17 mouse cellular contexts compared by ENCODE assay signal in genomic region chr15:96527686-96528085, GRCm38 (mm10).
DNase-seq lines count a peak whose midpoint lies in the region; ATAC-seq lines count a peak whose summit lies in the region.
"Had no signal": no experiment of that assay in that cellular context is flagged by ENCODE, and none has a peak within 500 bp of the region (broad histone marks: within the 10 kb centered on the region; RNA-seq: fewer than 3 reads in every experiment).

No protein-coding gene starts in this region.

- H3K27me3 ChIP-seq in heart, embryonic 13.5 days (replicated peaks), result no peaks in the 10 kb centered on the region
- H3K27me3 ChIP-seq in neural tube, embryonic 14.5 days (ENCODE audit: control insufficient read depth, insufficient read depth, low read length), result no peaks in the 10 kb centered on the region
- H3K27me3 ChIP-seq: embryonic facial prominence, embryonic 13.5 days; forebrain, embryonic 13.5 days; liver, embryonic 13.5 days had no signal

- H3K36me3 ChIP-seq in heart, embryonic 13.5 days, result no peaks in the 10 kb centered on the region
- H3K36me3 ChIP-seq in neural tube, embryonic 14.5 days (ENCODE audit: control insufficient read depth, insufficient read depth, low read length), result no peaks in the 10 kb centered on the region
- H3K36me3 ChIP-seq: embryonic facial prominence, embryonic 13.5 days; limb, embryonic 10.5 days; liver, embryonic 13.5 days had no signal

- peaks cover 34% of the 10 kb centered on the region for H3K4me1 ChIP-seq in heart, embryonic 13.5 days
- peaks cover 7% of the 10 kb centered on the region; the same call in 1 of the 2 replicates for H3K4me1 ChIP-seq in neural tube, embryonic 14.5 days (ENCODE audit: control insufficient read depth, insufficient read depth, low read length)
- H3K4me1 ChIP-seq: embryonic facial prominence, embryonic 13.5 days; forebrain, embryonic 13.5 days had no signal

- 12% methylated on average over 6 of the region's 6 CpGs for WGBS in heart, embryonic 13.5 days
- 28% methylated on average over 6 of the region's 6 CpGs for WGBS in neural tube, embryonic 14.5 days

- intact Hi-C loops in heart, postnatal 10 days (cut with DNase I), result no loop called here
- intact Hi-C loops in left cerebral cortex, postnatal 25 days (cut with DNase I), result no loop called here

- H3K9me3 ChIP-seq in heart, embryonic 13.5 days, result no peaks in the 10 kb centered on the region
- no peaks in the 10 kb centered on the region for H3K9me3 ChIP-seq in neural tube, embryonic 14.5 days (ENCODE audit: control insufficient read depth, low read length)
- H3K9me3 ChIP-seq: embryonic facial prominence, embryonic 13.5 days; forebrain, embryonic 13.5 days; limb, embryonic 10.5 days; liver, embryonic 13.5 days had no signal

- no peak for ATAC-seq in heart, embryonic 13.5 days (ENCODE audit: extremely low read depth, insufficient number of reproducible peaks, low FRiP score, low TSS enrichment)
- peak; percentile 41; the same call in 1 of the 2 replicates for ATAC-seq in neural tube, embryonic 14.5 days (ENCODE audit: low read depth)
- ATAC-seq: forebrain, embryonic 13.5 days; lung, postnatal 0 days had no signal

- no peak overlapping the region for H3K4me2 ChIP-seq in heart, embryonic 13.5 days
- H3K4me2 ChIP-seq in neural tube, embryonic 14.5 days (ENCODE audit: low read depth, low read length), result no peak overlapping the region
- H3K4me2 ChIP-seq: embryonic facial prominence, embryonic 13.5 days; forebrain, embryonic 13.5 days; liver, embryonic 13.5 days had no signal

- peak overlapping the region; percentile 66 for H3K27ac ChIP-seq in heart, embryonic 13.5 days (replicated peaks)
- peak overlapping the region; percentile 4 for H3K27ac ChIP-seq in neural tube, embryonic 14.5 days (ENCODE audit: low read depth, low read length)
- H3K27ac ChIP-seq: embryonic facial prominence, embryonic 13.5 days; forebrain, embryonic 13.5 days; gastrocnemius, adult 2 months; limb, embryonic 10.5 days; liver, embryonic 13.5 days had no signal

- no peak for DNase-seq in heart, postnatal 10 days
- peak; percentile 32 for DNase-seq in left cerebral cortex, adult 11 months (ENCODE audit: low spot score)
- DNase-seq in left cerebral cortex, postnatal 25 days (ENCODE audit: low spot score in 2 of 2), result no peak
- peak; percentile 81 for DNase-seq in thymus, postnatal 4 days
- no peak for DNase-seq in lung, postnatal 14 days
- DNase-seq: adrenal gland, postnatal 14 days; gastrocnemius, adult 2 months; kidney, adult 2 months; kidney, postnatal 4 days; liver, embryonic 13.5 days; right cerebral cortex, postnatal 25 days had no signal

- H3K4me3 ChIP-seq in heart, embryonic 13.5 days, result no peak overlapping the region
- no peak overlapping the region for H3K4me3 ChIP-seq in neural tube, embryonic 14.5 days (ENCODE audit: low read depth, low read length)
- H3K4me3 ChIP-seq: embryonic facial prominence, embryonic 13.5 days; forebrain, embryonic 13.5 days; gastrocnemius, adult 2 months; limb, embryonic 10.5 days; liver, embryonic 13.5 days had no signal

- no peak overlapping the region for H3K9ac ChIP-seq in heart, embryonic 13.5 days
- H3K9ac ChIP-seq in neural tube, embryonic 14.5 days (replicated peaks; ENCODE audit: low read depth, low read length), result no peak overlapping the region
- H3K9ac ChIP-seq: embryonic facial prominence, embryonic 13.5 days; forebrain, embryonic 13.5 days; liver, embryonic 13.5 days had no signal

Comparison
In these comparisons a context has a peak if more than half of its experiments do, and no peak if none do; other contexts are left out.
1. DNase-seq: peak in left cerebral cortex, adult 11 months (single experiment) and thymus, postnatal 4 days (single experiment); none in heart, postnatal 10 days (0 of 2), left cerebral cortex, postnatal 25 days (0 of 2) and lung, postnatal 14 days (single experiment).